8 mouse cellular contexts compared by ENCODE assay signal in genomic region chr14:57526050-57526623, GRCm38 (mm10). TPM values are rescaled to one million over a fixed set of nuclear protein-coding genes. Genes with fewer than 3 reads are reported as not detected.
A peak's percentile ranks its signal among the peaks of the same experiment; 100 is the strongest.
DNase-seq lines count a peak whose midpoint lies in the region; ATAC-seq and TF ChIP-seq lines count a peak whose summit lies in the region.

No protein-coding gene starts in this region.

- no peak for ATAC-seq in heart, embryonic 16.5 days (replicated peaks; ENCODE audit: extremely low read depth, insufficient read depth, low FRiP score)
- peak; percentile 12; the same call in 1 of the 2 replicates for ATAC-seq in megakaryocyte progenitor cell, adult 5-6 weeks (replicated peaks; ENCODE audit: poor library complexity)

- H3K79me2 ChIP-seq in MEL (ENCODE audit: control insufficient read depth, insufficient read depth, low read length, poor library complexity): no peaks in the 10 kb centered on the region

- 54% methylated on average over 10 of the region's 10 CpGs for WGBS in heart, embryonic 16.5 days

- TF ChIP-seq RAD21 in MEL (IDR thresholded peaks at IDR 0.05; ENCODE audit: low read depth, low read length): no peak

- no peak for TF ChIP-seq CTCF in MEL (IDR thresholded peaks at IDR 0.05 in 2 of 3, conservative IDR thresholded peaks at IDR 0.05 in 1 of 3; ENCODE audit: control insufficient read depth in 1 of 3, insufficient read depth in 1 of 3, low read depth in 2 of 3, low read length in 3 of 3, poor library complexity in 1 of 3, severe bottlenecking in 1 of 3)

- H3K9me3 ChIP-seq in MEL (replicated peaks; ENCODE audit: insufficient read depth, low read length): no peaks in the 10 kb centered on the region
- no peaks in the 10 kb centered on the region for H3K9me3 ChIP-seq in heart, embryonic 16.5 days (replicated peaks; ENCODE audit: control insufficient read depth, low read length)

- no peak overlapping the region for H3K27ac ChIP-seq in MEL (ENCODE audit: control insufficient read depth, low read depth, low read length)
- H3K27ac ChIP-seq in heart, embryonic 16.5 days (ENCODE audit: low read length): no peak overlapping the region

- peaks cover 0 to 7% of the 10 kb centered on the region in 2 experiments; a peak in 2 of 4 replicates for H3K36me3 ChIP-seq in MEL (ENCODE audit: control insufficient read depth in 1 of 2, insufficient read depth in 2 of 2, low read length in 2 of 2)
- H3K36me3 ChIP-seq in heart, embryonic 16.5 days (ENCODE audit: control insufficient read depth, insufficient read depth): no peaks in the 10 kb centered on the region

- intact Hi-C loops in heart, postnatal 10 days (cut with DNase I): no loop called here

- H3K4me1 ChIP-seq in MEL (ENCODE audit: control insufficient read depth in 1 of 2, insufficient read depth in 2 of 2, low read length in 2 of 2): peaks cover 2 to 23% of the 10 kb centered on the region in 2 experiments; a peak in 3 of 4 replicates
- H3K4me1 ChIP-seq in heart, embryonic 16.5 days (ENCODE audit: control insufficient read depth, insufficient read depth, low read length): peaks cover 9% of the 10 kb centered on the region

- peak overlapping the region; percentile 69 for H3K4me2 ChIP-seq in heart, embryonic 16.5 days (ENCODE audit: low read depth, low read length)

- H3K9ac ChIP-seq in MEL (ENCODE audit: control insufficient read depth, low read depth, low read length, poor library complexity, severe bottlenecking): no peak overlapping the region
- H3K9ac ChIP-seq in heart, embryonic 16.5 days (ENCODE audit: low read length): no peak overlapping the region

- no peak for TF ChIP-seq EP300 in MEL (IDR thresholded peaks at IDR 0.05; ENCODE audit: low read depth in 1 of 2, low read length in 2 of 2)

- no peak for TF ChIP-seq POLR2A in MEL (IDR thresholded peaks at IDR 0.05; ENCODE audit: control insufficient read depth in 1 of 2, insufficient read depth in 1 of 2, low read depth in 1 of 2, low read length in 2 of 2, poor library complexity in 1 of 2)

- peak overlapping the region; percentile 47 for H3K4me3 ChIP-seq in MEL (ENCODE audit: control insufficient read depth in 1 of 2, insufficient read depth in 1 of 2, low read depth in 2 of 2, low read length in 2 of 2)
- H3K4me3 ChIP-seq in heart, embryonic 16.5 days (ENCODE audit: low read length): peak overlapping the region; percentile 71

- peaks cover 4 to 5% of the 10 kb centered on the region in 2 experiments; a peak in 1 of 4 replicates for H3K27me3 ChIP-seq in MEL (ENCODE audit: control insufficient read depth in 1 of 2, insufficient read depth in 2 of 2, low read length in 2 of 2)
- H3K27me3 ChIP-seq in heart, embryonic 16.5 days (ENCODE audit: control insufficient read depth, insufficient read depth, low read length): peaks cover 16% of the 10 kb centered on the region

- peak; percentile 93 for DNase-seq in heart, adult 11 months
- no peak for DNase-seq in heart, postnatal 10 days
- DNase-seq in MEL (ENCODE audit: low read depth, low spot score): no peak
- DNase-seq in frontal cortex, postnatal 10 days (ENCODE audit: low spot score in 2 of 2): no peak
- DNase-seq in spleen, postnatal 14 days (ENCODE audit: low spot score in 2 of 2): no peak
- no peak for DNase-seq in thymus, postnatal 10 days (ENCODE audit: low spot score in 2 of 2)

TF ChIP-seq in MEL, 35 proteins besides CTCF, POLR2A, EP300 and RAD21:
- TF ChIP-seq USF1 (IDR thresholded peaks at IDR 0.05; ENCODE audit: low read depth, low read length) (peak; percentile 71; the same call in 1 of the 2 replicates), USF2 (IDR thresholded peaks at IDR 0.05; ENCODE audit: borderline replicate concordance in 1 of 2, insufficient read depth in 1 of 2, low read depth in 1 of 2, low read length in 2 of 2) (no peak)

RNA-seq across cellular contexts. Expression of gene Il17d, which starts 1.6 kb away (rescaled TPM):
- 1 to 10 TPM; 8.4 to 8.8 TPM for total RNA-seq in heart, postnatal 10 days (2021)
- total RNA-seq in MEL (2012; rRNA removed): 0.29 and 0.54 TPM in 2 replicates
- 1 to 10 TPM in 1 of 2 experiments, not detected in 1; 2.2 TPM for polyA plus RNA-seq in MEL (2012; ENCODE audit: insufficient read depth in 1 of 2, insufficient read length in 2 of 2, low read depth in 1 of 2, low replicate concordance in 2 of 2, missing spikeins in 1 of 2)
- 2.0 and 2.7 TPM in 2 replicates for polyA plus RNA-seq in heart, embryonic 16.5 days (2015; fragmentation: Nextera tagmentation; extraction: Ambion mirVana)
- not detected in 2 replicates for total RNA-seq in megakaryocyte progenitor cell, adult 5-6 weeks (2015)
- 0.17 TPM in 1 of 2 replicates, not detected in the other for total RNA-seq in megakaryocyte progenitor cell, adult 5-6 weeks (2017)

RNA-seq across cellular contexts. Expression of gene Eef1akmt1, which starts 45.3 kb away (rescaled TPM):
- total RNA-seq in heart, postnatal 10 days (2021): 10 to 100 TPM; 32.4 to 32.6 TPM
- 40.6 and 44.0 TPM in 2 replicates for total RNA-seq in MEL (2012; rRNA removed)
- polyA plus RNA-seq in MEL (2012; ENCODE audit: insufficient read depth in 1 of 2, insufficient read length in 2 of 2, low read depth in 1 of 2, low replicate concordance in 2 of 2, missing spikeins in 1 of 2): 10 to 100 TPM in 1 of 2 experiments, not detected in 1; 51.0 TPM
- 73.2 and 75.7 TPM in 2 replicates for polyA plus RNA-seq in heart, embryonic 16.5 days (2015; fragmentation: Nextera tagmentation; extraction: Ambion mirVana)
- 43.6 and 49.5 TPM in 2 replicates for total RNA-seq in megakaryocyte progenitor cell, adult 5-6 weeks (2015)
- total RNA-seq in megakaryocyte progenitor cell, adult 5-6 weeks (2017): 14.0 and 24.2 TPM in 2 replicates
